Mouse (Mus musculus) stomach, embryonic 15.5 days (tissue): Measurements from ENCODE around the gene Camk1d. TPM values are rescaled to one million over a fixed set of nuclear protein-coding genes. Genes with fewer than 3 reads are reported as not detected.

ENCODE experiments used
- ATAC-seq: fragments of 200-750 bp; cut with Nextera tagmentation; 2 replicates; pipeline ENCODE4 v1.8.0; 2017; ENCODE audit warnings: low read depth, moderate number of reproducible peaks, moderate TSS enrichment; ENCODE audit not compliant: insufficient read depth, low FRiP score
- H3K27ac ChIP-seq: fragments of 300-500 bp; sonication (generic); 2 replicates; pipeline ENCODE4 v1.5.1; 2015; ENCODE audit warnings: mild to moderate bottlenecking, inconsistent platforms
- H3K27me3 ChIP-seq: fragments of 300-500 bp; sonication (generic); replicated peaks from 2 replicates; pipeline ENCODE4 v1.6.1; 2015; ENCODE audit warnings: inconsistent platforms
- H3K36me3 ChIP-seq: fragments of 300-500 bp; sonication (generic); 2 replicates; pipeline ENCODE4 v1.6.1; 2015; ENCODE audit warnings: inconsistent platforms
- H3K4me1 ChIP-seq: fragments of 300-500 bp; sonication (generic); 2 replicates; pipeline ENCODE4 v1.6.1; 2015; ENCODE audit warnings: inconsistent platforms
- H3K4me2 ChIP-seq: fragments of 300-500 bp; sonication (generic); 2 replicates; pipeline ENCODE4 v1.6.1; 2015; ENCODE audit warnings: mild to moderate bottlenecking, inconsistent platforms
- H3K4me3 ChIP-seq: fragments of 300-500 bp; sonication (generic); replicated peaks from 2 replicates; pipeline ENCODE4 v1.5.1; 2015; ENCODE audit warnings: inconsistent platforms
- H3K9ac ChIP-seq: fragments of 300-500 bp; sonication (generic); 2 replicates; pipeline ENCODE4 v1.6.1; 2015; ENCODE audit warnings: inconsistent platforms
- H3K9me3 ChIP-seq: fragments of 300-500 bp; sonication (generic); 2 replicates; pipeline ENCODE4 v1.6.1; 2016; ENCODE audit warnings: inconsistent platforms
- WGBS: fragments of 180-500 bp; shearing (Covaris S2); methylation state at CpG from one replicate; pipeline ENCODE4 v1.1.7; 2015; 5-methylcytosine and 5-hydroxymethylcytosine counted together
- polyA plus RNA-seq: library from polyadenylated mRNA; unstranded; fragments of >200 nt; fragmentation: Nextera tagmentation; extraction: Ambion mirVana; gene quantifications from 2 replicates; pipeline ENCODE4 v1.2.1, GENCODE M21; 2015

The Camk1d gene
- polyA plus RNA-seq, 1 experiment from 2014 or later, result 18.4 TPM

- Histone ChIP-seq H3K4me3 (no peak overlapping the region), H3K4me2 (no peak overlapping the region), H3K36me3 (no peaks in the 10 kb centered on the region), H3K9ac (no peak overlapping the region), H3K4me1 (no peaks in the 10 kb centered on the region), H3K27me3 (no peaks in the 10 kb centered on the region), H3K27ac (no peak overlapping the region), H3K9me3 (no peaks in the 10 kb centered on the region)
- no peak for ATAC-seq
- WGBS, result 77% methylated on average over 3 of the region's 3 CpGs
Measured at GRCm38 (mm10) chr2:5656326-5656725, 58.0 kb downstream of the Camk1d start.

- no peaks in the 10 kb centered on the region for H3K9me3 ChIP-seq
- H3K9ac ChIP-seq, result no peak overlapping the region
- H3K27ac ChIP-seq, result no peak overlapping the region
- H3K36me3 ChIP-seq, result no peaks in the 10 kb centered on the region
- H3K4me2 ChIP-seq, result no peak overlapping the region
- ATAC-seq, result no peak
- H3K4me3 ChIP-seq, result no peak overlapping the region
- no peaks in the 10 kb centered on the region for H3K4me1 ChIP-seq
- no peaks in the 10 kb centered on the region for H3K27me3 ChIP-seq
- 70% methylated on average over 6 of the region's 6 CpGs for WGBS
Measured at GRCm38 (mm10) chr2:5652071-5652470, 62.2 kb downstream of the Camk1d start.

GRCm38 (mm10) chr2:5651285-5651870 lies 62.9 kb downstream of the Camk1d start:
- H3K4me1 ChIP-seq, result no peaks in the 10 kb centered on the region
- ATAC-seq, result no peak
- H3K9me3 ChIP-seq, result no peaks in the 10 kb centered on the region
- no peak overlapping the region for H3K4me2 ChIP-seq
- no peaks in the 10 kb centered on the region for H3K36me3 ChIP-seq
- 53% methylated on average over 10 of the region's 10 CpGs for WGBS
- H3K27me3 ChIP-seq, result no peaks in the 10 kb centered on the region
- no peak overlapping the region for H3K4me3 ChIP-seq
- no peak overlapping the region for H3K9ac ChIP-seq
- H3K27ac ChIP-seq, result no peak overlapping the region

GRCm38 (mm10) chr2:5649226-5649625 lies 65.1 kb downstream of the Camk1d start:
- no peaks in the 10 kb centered on the region for H3K36me3 ChIP-seq
- no peak overlapping the region for H3K9ac ChIP-seq
- H3K9me3 ChIP-seq, result no peaks in the 10 kb centered on the region
- no peak overlapping the region for H3K27ac ChIP-seq
- H3K4me3 ChIP-seq, result no peak overlapping the region
- H3K27me3 ChIP-seq, result no peaks in the 10 kb centered on the region
- no peak for ATAC-seq
- WGBS, result 70% methylated on average over 5 of the region's 5 CpGs
- H3K4me1 ChIP-seq, result no peaks in the 10 kb centered on the region
- H3K4me2 ChIP-seq, result no peak overlapping the region

GRCm38 (mm10) chr2:5648764-5649163 lies 65.6 kb downstream of the Camk1d start:
- no peaks in the 10 kb centered on the region for H3K36me3 ChIP-seq
- ATAC-seq, result no peak
- H3K4me2 ChIP-seq, result no peak overlapping the region
- H3K4me1 ChIP-seq, result no peaks in the 10 kb centered on the region
- no peak overlapping the region for H3K27ac ChIP-seq
- no peaks in the 10 kb centered on the region for H3K27me3 ChIP-seq
- no peaks in the 10 kb centered on the region for H3K9me3 ChIP-seq
- WGBS, result 42% methylated on average over 6 of the region's 6 CpGs
- no peak overlapping the region for H3K4me3 ChIP-seq
- H3K9ac ChIP-seq, result no peak overlapping the region

- no peaks in the 10 kb centered on the region for H3K9me3 ChIP-seq
- no peaks in the 10 kb centered on the region for H3K4me1 ChIP-seq
- no peak overlapping the region for H3K27ac ChIP-seq
- H3K4me2 ChIP-seq, result no peak overlapping the region
- H3K9ac ChIP-seq, result no peak overlapping the region
- H3K36me3 ChIP-seq, result no peaks in the 10 kb centered on the region
- WGBS, result 73% methylated on average over 5 of the region's 5 CpGs
- ATAC-seq, result no peak
- no peaks in the 10 kb centered on the region for H3K27me3 ChIP-seq
- no peak overlapping the region for H3K4me3 ChIP-seq
Measured at GRCm38 (mm10) chr2:5646322-5646721, 68.0 kb downstream of the Camk1d start.

GRCm38 (mm10) chr2:5645584-5645983 lies 68.7 kb downstream of the Camk1d start:
- no peaks in the 10 kb centered on the region for H3K27me3 ChIP-seq
- WGBS, result 62% methylated on average over 2 of the region's 2 CpGs
- H3K9ac ChIP-seq, result no peak overlapping the region
- no peak for ATAC-seq
- no peaks in the 10 kb centered on the region for H3K36me3 ChIP-seq
- no peak overlapping the region for H3K4me2 ChIP-seq
- H3K4me1 ChIP-seq, result no peaks in the 10 kb centered on the region
- no peak overlapping the region for H3K4me3 ChIP-seq
- H3K9me3 ChIP-seq, result no peaks in the 10 kb centered on the region
- H3K27ac ChIP-seq, result no peak overlapping the region

GRCm38 (mm10) chr2:5643937-5644336 lies 70.4 kb downstream of the Camk1d start:
- no peak for ATAC-seq
- H3K4me2 ChIP-seq, result no peak overlapping the region
- no peak overlapping the region for H3K9ac ChIP-seq
- 75% methylated on average over 3 of the region's 3 CpGs for WGBS
- no peaks in the 10 kb centered on the region for H3K9me3 ChIP-seq
- H3K4me3 ChIP-seq, result no peak overlapping the region
- H3K27ac ChIP-seq, result no peak overlapping the region
- H3K36me3 ChIP-seq, result no peaks in the 10 kb centered on the region
- H3K27me3 ChIP-seq, result no peaks in the 10 kb centered on the region
- no peaks in the 10 kb centered on the region for H3K4me1 ChIP-seq

GRCm38 (mm10) chr2:5643226-5643625 lies 71.1 kb downstream of the Camk1d start:
- Histone ChIP-seq H3K27ac (no peak overlapping the region), H3K27me3 (no peaks in the 10 kb centered on the region), H3K4me1 (no peaks in the 10 kb centered on the region), H3K9ac (no peak overlapping the region), H3K9me3 (no peaks in the 10 kb centered on the region), H3K4me3 (no peak overlapping the region), H3K4me2 (no peak overlapping the region), H3K36me3 (no peaks in the 10 kb centered on the region)
- ATAC-seq, result no peak
- 65% methylated on average over 7 of the region's 7 CpGs for WGBS

GRCm38 (mm10) chr2:5642624-5643023 lies 71.7 kb downstream of the Camk1d start:
- H3K9me3 ChIP-seq, result no peaks in the 10 kb centered on the region
- no peak overlapping the region for H3K4me2 ChIP-seq
- no peaks in the 10 kb centered on the region for H3K27me3 ChIP-seq
- no peaks in the 10 kb centered on the region for H3K4me1 ChIP-seq
- no peaks in the 10 kb centered on the region for H3K36me3 ChIP-seq
- WGBS, result 47% methylated on average over 5 of the region's 5 CpGs
- no peak for ATAC-seq
- H3K27ac ChIP-seq, result no peak overlapping the region
- no peak overlapping the region for H3K4me3 ChIP-seq
- no peak overlapping the region for H3K9ac ChIP-seq

- Histone ChIP-seq H3K9ac (no peak overlapping the region), H3K27ac (no peak overlapping the region), H3K36me3 (no peaks in the 10 kb centered on the region), H3K4me1 (no peaks in the 10 kb centered on the region), H3K27me3 (no peaks in the 10 kb centered on the region), H3K4me2 (no peak overlapping the region), H3K9me3 (no peaks in the 10 kb centered on the region), H3K4me3 (no peak overlapping the region)
- WGBS, result 59% methylated on average over 5 of the region's 5 CpGs
- ATAC-seq, result no peak
Measured at GRCm38 (mm10) chr2:5641678-5642077, 72.6 kb downstream of the Camk1d start.

GRCm38 (mm10) chr2:5640586-5640985 lies 73.7 kb downstream of the Camk1d start:
- 82% methylated on average over 5 of the region's 5 CpGs for WGBS

More at GRCm38 (mm10) chr2:5640586-5640985, 73.7 kb downstream of the Camk1d start:
- H3K4me3 ChIP-seq, result no peak overlapping the region
- H3K4me1 ChIP-seq, result no peaks in the 10 kb centered on the region
- no peaks in the 10 kb centered on the region for H3K27me3 ChIP-seq
- H3K9me3 ChIP-seq, result no peaks in the 10 kb centered on the region
- no peak overlapping the region for H3K9ac ChIP-seq
- H3K27ac ChIP-seq, result no peak overlapping the region
- H3K36me3 ChIP-seq, result no peaks in the 10 kb centered on the region
- ATAC-seq, result no peak
- no peak overlapping the region for H3K4me2 ChIP-seq
